Mouse (Mus musculus): ENCODE results near the gene AI837181. TPM values are rescaled to one million over a fixed set of nuclear protein-coding genes. Genes with fewer than 3 reads are reported as not detected.
A peak's percentile ranks its signal among the peaks of the same experiment; 100 is the strongest.

AI837181 gene
- polyA plus RNA-seq, 1 experiment from 2014 or later: 53.7 TPM

GRCm38 (mm10) chr19:5475069-5475714 lies 50.2 kb downstream of the AI837181 start:
- 0 out of 2 replicates have a peak, but pooled peaks have one; percentile 3 for ATAC-seq (ENCODE audit: low FRiP score, low TSS enrichment)
- peak overlapping the region; percentile 53 for H3K4me3 ChIP-seq (replicated peaks; ENCODE audit: low read depth, low read length)
- peak overlapping the region; percentile 61 for H3K27ac ChIP-seq (replicated peaks; ENCODE audit: low read depth, low read length)
- H3K4me2 ChIP-seq (ENCODE audit: low read length): peak overlapping the region; percentile 95
- H3K27me3 ChIP-seq (ENCODE audit: control insufficient read depth, insufficient read depth, low read length): no peaks in the 10 kb centered on the region
- WGBS: 17% methylated on average over 13 of the region's 13 CpGs
- H3K9me3 ChIP-seq (ENCODE audit: control insufficient read depth, low read length): no peaks in the 10 kb centered on the region
- peaks cover 4% of the 10 kb centered on the region; the same call in 1 of the 2 replicates for H3K36me3 ChIP-seq (ENCODE audit: control insufficient read depth, insufficient read depth, low read length)
- H3K9ac ChIP-seq (replicated peaks; ENCODE audit: low read length): peak overlapping the region; percentile 76
- DNase-seq: no peak
- peaks cover 21% of the 10 kb centered on the region for H3K4me1 ChIP-seq (ENCODE audit: control insufficient read depth, insufficient read depth, low read length)

Other genes starting within 250 kb of the AI837181 start
- gene Pacs1, start 152.0 kb upstream of the AI837181 start, polyA plus RNA-seq (2014; fragmentation: Nextera tagmentation; extraction: Ambion mirVana): 42.4 and 48.4 TPM in 2 replicates
- 291 and 365 TPM in 2 replicates for gene Sf3b2, start 129.7 kb upstream of the AI837181 start, polyA plus RNA-seq (2014; fragmentation: Nextera tagmentation; extraction: Ambion mirVana)
- 29.0 and 35.5 TPM in 2 replicates for gene Gal3st3, start 126.8 kb upstream of the AI837181 start, polyA plus RNA-seq (2014; fragmentation: Nextera tagmentation; extraction: Ambion mirVana)
- not detected in 2 replicates for gene Catsper1, start 89.4 kb upstream of the AI837181 start, polyA plus RNA-seq (2014; fragmentation: Nextera tagmentation; extraction: Ambion mirVana)
- 7.7 and 8.4 TPM in 2 replicates for gene Cst6, start 75.6 kb upstream of the AI837181 start, polyA plus RNA-seq (2014; fragmentation: Nextera tagmentation; extraction: Ambion mirVana)
- gene Eif1ad, start 58.4 kb upstream of the AI837181 start, polyA plus RNA-seq (2014; fragmentation: Nextera tagmentation; extraction: Ambion mirVana): 36.4 and 36.6 TPM in 2 replicates
- gene Banf1, start 58.0 kb upstream of the AI837181 start, polyA plus RNA-seq (2014; fragmentation: Nextera tagmentation; extraction: Ambion mirVana): 330 and 375 TPM in 2 replicates
- 57.1 and 61.1 TPM in 2 replicates for gene Sart1, start 36.4 kb upstream of the AI837181 start, polyA plus RNA-seq (2014; fragmentation: Nextera tagmentation; extraction: Ambion mirVana)
- gene Tsga10ip, start 22.6 kb upstream of the AI837181 start, polyA plus RNA-seq (2014; fragmentation: Nextera tagmentation; extraction: Ambion mirVana): 0.12 TPM in 1 of 2 replicates, not detected in the other
- gene Drap1, start 165 bp upstream of the AI837181 start, polyA plus RNA-seq (2014; fragmentation: Nextera tagmentation; extraction: Ambion mirVana): 225 and 299 TPM in 2 replicates
- not detected in 2 replicates for gene Fosl1, start 22.4 kb downstream of the AI837181 start, polyA plus RNA-seq (2014; fragmentation: Nextera tagmentation; extraction: Ambion mirVana)
- 7.6 and 9.1 TPM in 2 replicates for gene Ccdc85b, start 32.8 kb downstream of the AI837181 start, polyA plus RNA-seq (2014; fragmentation: Nextera tagmentation; extraction: Ambion mirVana)
- 169 and 199 TPM in 2 replicates for gene Fibp, start 35.5 kb downstream of the AI837181 start, polyA plus RNA-seq (2014; fragmentation: Nextera tagmentation; extraction: Ambion mirVana)
- gene Ctsw, start 43.4 kb downstream of the AI837181 start, polyA plus RNA-seq (2014; fragmentation: Nextera tagmentation; extraction: Ambion mirVana): 4.3 and 4.9 TPM in 2 replicates
- gene Efemp2, start 48.8 kb downstream of the AI837181 start, polyA plus RNA-seq (2014; fragmentation: Nextera tagmentation; extraction: Ambion mirVana): 18.0 and 28.7 TPM in 2 replicates
- gene Mus81, start 63.3 kb downstream of the AI837181 start, polyA plus RNA-seq (2014; fragmentation: Nextera tagmentation; extraction: Ambion mirVana): 43.4 and 49.3 TPM in 2 replicates
- 4,021 and 4,124 TPM in 2 replicates for gene Cfl1, start 65.3 kb downstream of the AI837181 start, polyA plus RNA-seq (2014; fragmentation: Nextera tagmentation; extraction: Ambion mirVana)
- gene 1700020D05Rik, start 78.6 kb downstream of the AI837181 start, polyA plus RNA-seq (2014; fragmentation: Nextera tagmentation; extraction: Ambion mirVana): 0.36 TPM in 2 replicates
- gene Snx32, start 85.4 kb downstream of the AI837181 start, polyA plus RNA-seq (2014; fragmentation: Nextera tagmentation; extraction: Ambion mirVana): 89.8 and 98.4 TPM in 2 replicates
- not detected in 2 replicates for gene Ovol1, start 135.5 kb downstream of the AI837181 start, polyA plus RNA-seq (2014; fragmentation: Nextera tagmentation; extraction: Ambion mirVana)
- 1.6 and 2.8 TPM in 2 replicates for gene Ap5b1, start 142.9 kb downstream of the AI837181 start, polyA plus RNA-seq (2014; fragmentation: Nextera tagmentation; extraction: Ambion mirVana)
- gene Rnaseh2c, start 176.7 kb downstream of the AI837181 start, polyA plus RNA-seq (2014; fragmentation: Nextera tagmentation; extraction: Ambion mirVana): 46.8 and 58.8 TPM in 2 replicates
- 49.5 and 58.3 TPM in 2 replicates for gene Kat5, start 185.1 kb downstream of the AI837181 start, polyA plus RNA-seq (2014; fragmentation: Nextera tagmentation; extraction: Ambion mirVana)
- gene Rela, start 212.3 kb downstream of the AI837181 start, polyA plus RNA-seq (2014; fragmentation: Nextera tagmentation; extraction: Ambion mirVana): 30.0 and 30.2 TPM in 2 replicates
- 8.1 and 11.5 TPM in 2 replicates for gene Sipa1, start 238.6 kb downstream of the AI837181 start, polyA plus RNA-seq (2014; fragmentation: Nextera tagmentation; extraction: Ambion mirVana)